Mouse (Mus musculus) heart, embryonic 10.5 days (tissue): ENCODE measurements around the gene Pgk1. TPM values are rescaled to one million over a fixed set of nuclear protein-coding genes. Genes with fewer than 3 reads are reported as not detected.

ENCODE experiments used
- polyA plus RNA-seq: library from polyadenylated mRNA; unstranded; fragments of >200 nt; fragmentation: Nextera tagmentation; extraction: Ambion mirVana; gene quantifications from 2 replicates; pipeline ENCODE4 v1.2.1, GENCODE M21; 2016

Pgk1 gene
- polyA plus RNA-seq, 1 experiment from 2014 or later, result 726 TPM

Other genes with a start within 250 kb of the Pgk1 start
- 50.2 and 54.4 TPM in 2 replicates for gene Magt1, start 175.2 kb upstream of the Pgk1 start, polyA plus RNA-seq
- gene Cox7b, start 171.4 kb upstream of the Pgk1 start, polyA plus RNA-seq, result 583 and 682 TPM in 2 replicates
- 18.3 and 24.0 TPM in 2 replicates for gene Atp7a, start 159.8 kb upstream of the Pgk1 start, polyA plus RNA-seq
- 0.05 and 0.08 TPM in 2 replicates for gene Tlr13, start 43.9 kb upstream of the Pgk1 start, polyA plus RNA-seq
- gene Taf9b, start 34.1 kb downstream of the Pgk1 start, polyA plus RNA-seq, result 14.1 and 20.7 TPM in 2 replicates
- not detected in 2 replicates for gene Fnd3c2, start 68.3 kb downstream of the Pgk1 start, polyA plus RNA-seq